Mouse (Mus musculus): Measurements from ENCODE around the gene Cenpu. TPM values are rescaled to one million over a fixed set of nuclear protein-coding genes. Genes with fewer than 3 reads are reported as not detected.

Cenpu gene
- polyA plus RNA-seq, 1 experiment from 2014 or later: 13.9 TPM

DNA sequence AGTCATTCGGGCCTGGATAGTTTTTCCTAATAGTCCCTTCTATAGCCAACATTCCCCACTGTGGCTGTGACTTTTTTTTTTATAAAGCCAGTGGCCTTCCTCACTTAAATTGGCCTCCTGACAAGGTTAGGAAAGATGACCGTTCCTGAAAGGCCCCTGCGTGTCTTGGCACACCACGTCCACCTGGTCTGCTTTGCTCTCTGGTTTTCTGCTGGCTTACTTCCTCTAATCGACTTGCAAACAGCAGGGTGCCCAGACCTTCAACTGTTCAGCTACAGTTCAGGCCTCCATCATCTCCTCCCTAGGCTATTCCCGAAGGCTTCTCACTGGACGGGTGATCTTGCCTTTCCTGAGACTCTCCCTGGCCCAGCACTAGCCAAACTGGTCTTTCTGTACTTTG is 76.1 kb downstream of the Cenpu start:
- no peak overlapping the region for H3K9ac ChIP-seq
- no peaks in the 10 kb centered on the region for H3K4me1 ChIP-seq (replicated peaks)
- no peaks in the 10 kb centered on the region for H3K27me3 ChIP-seq (replicated peaks)
- no peak overlapping the region for H3K4me3 ChIP-seq (replicated peaks)
- peaks cover 5% of the 10 kb centered on the region; the same call in 1 of the 2 replicates for H3K36me3 ChIP-seq
- H3K27ac ChIP-seq: no peak overlapping the region
- H3K9me3 ChIP-seq: no peaks in the 10 kb centered on the region
- 85% methylated on average over 7 of the region's 7 CpGs for whole genome bisulfite sequencing
- ATAC-seq: no peak
- H3K4me2 ChIP-seq (replicated peaks): no peak overlapping the region

DNA sequence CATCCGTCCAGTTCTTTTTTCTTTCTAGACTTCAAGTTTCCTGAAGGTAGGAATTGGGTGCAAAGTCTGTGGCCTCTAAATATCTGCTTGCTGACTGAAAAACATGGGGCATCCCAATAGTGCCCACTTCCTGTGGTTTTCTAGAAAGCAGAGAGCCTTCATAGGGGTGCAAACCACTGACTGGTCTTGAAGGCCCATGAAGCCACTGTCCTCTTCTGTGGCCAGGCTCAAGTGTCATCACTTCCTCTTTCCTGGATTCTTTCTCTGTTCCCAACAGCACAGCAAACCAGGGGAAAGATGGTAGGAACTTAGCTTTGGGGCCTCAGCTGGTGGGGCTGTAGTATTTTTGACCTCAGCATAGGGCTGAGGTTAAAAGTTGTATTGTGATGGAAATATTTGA is 76.8 kb downstream of the Cenpu start:
- Histone ChIP-seq H3K27me3 (replicated peaks) (no peaks in the 10 kb centered on the region), H3K9me3 (no peaks in the 10 kb centered on the region), H3K4me2 (replicated peaks) (no peak overlapping the region), H3K27ac (no peak overlapping the region), H3K9ac (no peak overlapping the region), H3K4me1 (replicated peaks) (no peaks in the 10 kb centered on the region), H3K4me3 (replicated peaks) (no peak overlapping the region), H3K36me3 (peaks cover 5% of the 10 kb centered on the region; the same call in 1 of the 2 replicates)
- no peak for ATAC-seq
- WGBS: 96% methylated on average over 1 of the region's 1 CpGs

Other genes with a start within 250 kb of the Cenpu start
- 40.1 and 40.3 TPM in 2 replicates for gene Acsl1, start 81.0 kb upstream of the Cenpu start, polyA plus RNA-seq (2015; fragmentation: Nextera tagmentation; extraction: Ambion mirVana)
- 13.4 and 14.8 TPM in 2 replicates for gene Primpol, start 65.2 kb downstream of the Cenpu start, polyA plus RNA-seq (2015; fragmentation: Nextera tagmentation; extraction: Ambion mirVana)
- gene Casp3, start 65.3 kb downstream of the Cenpu start, polyA plus RNA-seq (2015; fragmentation: Nextera tagmentation; extraction: Ambion mirVana): 54.4 and 69.0 TPM in 2 replicates
- gene Irf2, start 187.7 kb downstream of the Cenpu start, polyA plus RNA-seq (2015; fragmentation: Nextera tagmentation; extraction: Ambion mirVana): 26.6 and 34.7 TPM in 2 replicates